Mouse (Mus musculus) left cerebral cortex, postnatal 25 days (tissue): ENCODE results near the gene Sgce. TPM values are rescaled to one million over a fixed set of nuclear protein-coding genes. Genes with fewer than 3 reads are reported as not detected.
"Not testable (repeated sequence)": the region's sequence is repeated elsewhere in the genome, so short reads cannot be mapped to it uniquely, and the experiment has no call there.

Experiments
- DNase-seq, 2 experiments: peaks; one replicate each; pipeline ENCODE4 v3.0.0; 2022; ENCODE audit warnings: low spot score in 2 of 2, mixed read lengths in 1 of 2
- intact Hi-C: fragments of 180-260 bp; cut with DNase I; formaldehyde crosslinking; loops from one replicate; pipeline ENCODE4 v1.15.1; 2025
- total RNA-seq, 2 experiments: library from RNA; stranded (reverse); gene quantifications; 2 replicates each; pipeline ENCODE4 v1.2.3; 2021

Sgce gene
- total RNA-seq, 2 experiments from 2014 or later, result 34.7 to 35.1 TPM

- intact Hi-C loops, result no loop called here
- DNase-seq, result no peak
Measured at GRCm38 (mm10) chr6:4658861-4659260, 88.1 kb downstream of the Sgce start.

GRCm38 (mm10) chr6:4655924-4656323 is 91.1 kb downstream of the Sgce start:
- intact Hi-C loops, result no loop called here
- DNase-seq, result no peak

DNA sequence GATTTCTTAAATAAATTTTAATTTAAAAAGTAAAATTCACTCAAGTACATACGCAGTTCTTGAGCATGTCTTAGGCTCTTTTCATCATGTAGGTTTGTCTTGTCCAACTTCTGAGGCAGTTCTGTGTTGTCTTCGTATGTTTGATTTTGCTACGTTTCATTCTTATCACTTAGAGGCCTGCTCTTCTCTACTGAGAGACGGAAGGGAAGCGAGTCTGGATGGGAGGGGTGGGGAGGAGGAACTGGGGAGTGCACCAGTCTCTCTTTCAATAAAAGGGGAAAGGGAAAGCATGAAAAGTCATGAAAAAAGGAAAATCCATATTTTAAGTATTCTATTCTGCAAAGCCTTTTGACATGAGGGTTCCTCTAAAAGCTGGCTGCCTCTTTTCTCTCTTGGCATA is 91.5 kb downstream of the Sgce start:
- no peak for DNase-seq
- intact Hi-C loops, result no loop called here

DNA sequence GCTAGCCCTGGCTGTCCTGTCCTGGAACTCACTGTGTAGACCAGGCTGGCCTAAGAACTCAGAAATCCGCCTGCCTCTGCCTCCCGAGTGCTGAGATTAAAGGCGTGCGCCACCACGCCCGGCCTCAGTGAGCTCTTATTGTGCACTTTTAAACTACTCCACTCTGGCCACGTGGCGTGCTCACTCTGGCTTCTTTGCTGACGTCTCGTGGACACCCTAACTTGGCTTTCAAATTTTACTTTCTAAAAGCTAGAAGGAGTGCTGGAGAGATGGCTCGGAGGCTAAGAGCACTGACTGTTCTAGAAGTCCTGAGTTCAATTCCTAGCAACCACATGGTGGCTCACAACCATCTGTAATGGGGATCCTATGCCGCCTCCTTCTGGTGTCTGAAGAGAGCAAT is 93.3 kb downstream of the Sgce start:
- intact Hi-C loops, DNase-seq: not testable (repeated sequence)

DNA sequence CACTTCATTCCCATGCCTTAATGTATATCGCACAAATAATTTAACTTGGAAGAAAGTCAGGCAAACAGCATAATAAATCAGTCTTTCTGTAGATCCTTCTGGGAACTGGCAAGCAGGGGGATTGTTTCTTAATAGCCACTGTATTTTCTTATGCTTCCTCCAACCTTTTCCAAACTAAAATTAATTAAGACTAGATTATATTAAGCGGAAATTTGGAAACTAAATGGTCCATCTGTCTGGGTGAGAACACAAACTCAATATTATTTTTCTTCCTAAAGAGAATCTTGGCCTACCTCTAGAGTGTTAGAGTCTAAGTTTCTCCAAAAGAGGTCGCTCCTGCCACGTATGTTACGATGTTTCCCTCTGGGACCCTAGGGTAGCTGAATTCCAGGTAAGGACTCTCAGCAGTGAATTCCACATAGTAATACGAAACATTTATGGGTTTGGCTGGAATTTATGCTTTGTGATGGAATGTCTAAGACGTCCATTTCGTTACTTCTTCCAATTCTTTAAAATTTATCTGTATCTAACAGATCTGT is 94.3 kb downstream of the Sgce start:
- intact Hi-C loops, result no loop called here
- DNase-seq, result no peak

DNA sequence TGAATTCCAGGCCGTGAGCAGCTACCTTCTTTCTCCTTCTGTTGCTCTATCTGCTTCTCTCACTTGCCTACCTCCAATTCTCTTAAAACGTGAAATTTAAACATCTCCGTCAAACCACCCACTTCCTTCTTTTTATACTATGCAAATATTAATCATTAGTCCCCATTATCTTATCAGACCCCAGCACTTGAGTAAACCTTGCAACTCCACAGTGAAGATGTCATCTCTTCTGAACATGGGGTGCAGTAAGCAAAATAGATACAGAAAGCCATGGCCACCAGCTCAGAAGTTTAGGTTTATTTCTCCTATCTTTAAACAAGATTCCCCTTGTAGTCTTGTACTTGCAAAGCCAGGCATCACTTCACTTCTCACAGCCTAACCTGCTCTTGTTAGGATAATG is 99.7 kb downstream of the Sgce start:
- intact Hi-C loops, result no loop called here
- DNase-seq, result no peak

DNA sequence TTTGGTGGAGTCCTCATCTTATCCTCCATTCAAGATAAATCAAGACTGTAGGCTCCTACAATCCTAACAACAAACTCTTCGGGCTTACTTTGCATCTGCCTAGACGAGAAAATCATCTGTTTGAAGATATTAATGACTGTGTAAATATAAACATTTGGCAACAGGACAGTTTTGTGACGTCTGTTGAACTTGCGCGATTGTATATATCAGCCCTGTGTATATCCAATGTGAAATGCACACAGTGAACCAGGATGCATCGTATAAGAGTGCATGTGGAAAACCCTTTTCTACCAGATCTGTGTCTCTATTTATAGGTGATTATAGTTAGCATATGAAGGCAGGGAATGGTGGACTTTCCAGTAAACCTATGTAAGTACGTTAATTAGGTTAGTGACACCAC is 104.9 kb downstream of the Sgce start:
- intact Hi-C loops, result no loop called here

GRCm38 (mm10) chr6:4634804-4635203 is 112.2 kb downstream of the Sgce start:
- intact Hi-C loops, result no loop called here
- DNase-seq, result no peak

More for the DNA sequence above, 104.9 kb downstream of the Sgce start:
- no peak for DNase-seq

GRCm38 (mm10) chr6:4633189-4633588 is 113.8 kb downstream of the Sgce start:
- DNase-seq, result no peak
- intact Hi-C loops, result no loop called here

DNA sequence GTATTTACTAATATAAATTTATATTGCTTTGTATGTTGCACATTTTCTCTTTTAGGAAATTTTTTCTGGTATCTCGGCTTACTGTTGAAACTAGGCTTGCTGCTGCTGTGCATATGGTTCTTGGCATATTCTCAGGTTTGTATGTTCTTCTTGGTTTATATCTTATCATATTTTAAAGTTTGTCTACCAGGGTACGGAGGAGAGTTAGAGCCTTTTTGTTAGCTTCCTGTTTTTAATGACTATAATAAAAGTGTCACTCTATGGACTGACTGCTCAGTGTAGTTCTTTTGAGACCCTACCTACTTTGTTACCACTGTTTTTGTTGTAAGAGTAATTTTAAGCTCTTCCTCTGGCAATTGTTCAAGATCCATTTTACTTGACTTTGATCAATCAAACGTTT is 115.5 kb downstream of the Sgce start:
- intact Hi-C loops, result no loop called here
- DNase-seq, result no peak

Other genes with a start within 250 kb of the Sgce start
- gene Col1a2, start 242.4 kb downstream of the Sgce start, total RNA-seq, result 10 to 100 TPM; 26.8 to 32.8 TPM
- 10 to 100 TPM; 50.7 to 53.1 TPM for gene Casd1, start 146.4 kb downstream of the Sgce start, total RNA-seq
- 10 to 100 TPM; 12.5 to 19.1 TPM for gene Peg10, start 99 bp upstream of the Sgce start, total RNA-seq
- 100 to 1,000 TPM; 191 to 212 TPM for gene Ppp1r9a, start 155.7 kb upstream of the Sgce start, total RNA-seq